Mouse (Mus musculus) CH12.LX (cell line): ENCODE results near the gene Nop10. TPM values are rescaled to one million over a fixed set of nuclear protein-coding genes. Genes with fewer than 3 reads are reported as not detected.

ENCODE experiments used
- DNase-seq: peaks from one replicate; pipeline ENCODE4 v3.0.0-alpha.2; 2013; ENCODE audit errors: extremely low read depth
- H3K27ac ChIP-seq: 2 replicates; pipeline ENCODE4 v1.5.1; 2012; ENCODE audit warnings: low read depth, mild to moderate bottlenecking, control low read depth, moderate library complexity; ENCODE audit not compliant: insufficient read depth
- H3K27me3 ChIP-seq: replicated peaks from 2 replicates; pipeline ENCODE3; 2012; ENCODE audit warnings: inconsistent platforms
- H3K36me3 ChIP-seq, 2 experiments: replicated peaks in 1 of 2; 2 replicates each; pipeline versions ENCODE3 to v1.6.1; 2012; ENCODE audit warnings: inconsistent platforms in 1 of 2, low read length in 1 of 2, mild to moderate bottlenecking in 1 of 2, mixed read lengths in 1 of 2, moderate library complexity in 1 of 2; ENCODE audit not compliant: control insufficient read depth in 1 of 2, insufficient read depth in 1 of 2
- H3K4me1 ChIP-seq, 2 experiments: 2 replicates each; pipeline ENCODE4 v1.6.1; 2012; ENCODE audit warnings: inconsistent platforms in 1 of 2, moderate library complexity in 1 of 2; ENCODE audit not compliant: insufficient read depth in 2 of 2, control insufficient read depth in 1 of 2
- H3K4me2 ChIP-seq: 2 replicates; pipeline ENCODE4 v1.6.1; 2012; ENCODE audit warnings: low read depth, mild to moderate bottlenecking, control low read depth; ENCODE audit not compliant: poor library complexity, insufficient read depth, severe bottlenecking
- H3K4me3 ChIP-seq, 3 experiments: fragments of 150-350 bp in 1 of 3; sonication (generic) in 1 of 3; replicated peaks in 1 of 3; 2 replicates each; pipeline versions ENCODE3 to v1.5.1; 2011 to 2012; ENCODE audit warnings: low read depth in 2 of 3, low read length in 2 of 3, mild to moderate bottlenecking in 2 of 3, moderate library complexity in 2 of 3, control low read depth in 1 of 3, improper control_type of control experiment in 1 of 3, inconsistent platforms in 1 of 3, mixed read lengths in 1 of 3; ENCODE audit not compliant: poor library complexity in 1 of 3
- H3K79me2 ChIP-seq: replicated peaks from 2 replicates; pipeline ENCODE4 v1.6.1; 2012; ENCODE audit warnings: mild to moderate bottlenecking, moderate library complexity; ENCODE audit not compliant: control insufficient read depth, poor library complexity, insufficient read depth, severe bottlenecking; ENCODE audit errors: extremely low read depth
- H3K9ac ChIP-seq: 2 replicates; pipeline ENCODE4 v1.6.1; 2012; ENCODE audit warnings: low read depth, mild to moderate bottlenecking, control low read depth, moderate library complexity; ENCODE audit not compliant: insufficient read depth
- H3K9me3 ChIP-seq: replicated peaks from 2 replicates; pipeline ENCODE3; 2012; ENCODE audit warnings: low read length, inconsistent platforms, mixed read lengths
- BHLHE40 ChIP-seq: IDR thresholded peaks from 2 replicates; pipeline ENCODE4 v1.6.1; 2011; ENCODE audit warnings: mild to moderate bottlenecking, low read depth, low read length, improper control_type of control experiment
- CHD1 ChIP-seq: IDR thresholded peaks from 2 replicates; pipeline ENCODE4 v1.6.1; 2012; ENCODE audit warnings: low read depth, low read length, improper control_type of control experiment, inconsistent platforms
- E2F4 ChIP-seq: IDR thresholded peaks from 2 replicates; pipeline ENCODE4 v1.6.1; 2011; ENCODE audit warnings: low read depth, low read length, improper control_type of control experiment; ENCODE audit not compliant: insufficient replicate concordance
- ELF1 ChIP-seq: IDR thresholded peaks from 2 replicates; pipeline ENCODE4 v1.6.1; 2014; ENCODE audit warnings: low read depth, mild to moderate bottlenecking, inconsistent platforms, low read length, improper control_type of control experiment
- EP300 ChIP-seq: IDR thresholded peaks from 2 replicates; pipeline ENCODE4 v1.6.1; 2011; ENCODE audit warnings: low read length, improper control_type of control experiment
- GABPA ChIP-seq: IDR thresholded peaks from 2 replicates; pipeline ENCODE4 v1.6.1; 2012; ENCODE audit warnings: low read depth, low read length, improper control_type of control experiment, inconsistent platforms; ENCODE audit not compliant: insufficient replicate concordance
- IRF4 ChIP-seq: IDR thresholded peaks from 2 replicates; pipeline ENCODE4 v1.6.1; 2014; ENCODE audit warnings: low read depth, mild to moderate bottlenecking, inconsistent platforms, low read length, improper control_type of control experiment
- JUN ChIP-seq: IDR thresholded peaks from 2 replicates; pipeline ENCODE4 v1.6.1; 2011; ENCODE audit warnings: low read depth, mild to moderate bottlenecking, low read length, improper control_type of control experiment, moderate library complexity; ENCODE audit not compliant: insufficient read depth
- MAFK ChIP-seq: IDR thresholded peaks from 2 replicates; pipeline ENCODE4 v1.6.1; 2011; ENCODE audit warnings: low read length, improper control_type of control experiment; ENCODE audit not compliant: insufficient replicate concordance
- MAX ChIP-seq: IDR thresholded peaks from 2 replicates; pipeline ENCODE4 v1.6.1; 2011; ENCODE audit warnings: low read length, improper control_type of control experiment
- MAZ ChIP-seq: IDR thresholded peaks from 2 replicates; pipeline ENCODE4 v1.6.1; 2012; ENCODE audit warnings: low read depth, mild to moderate bottlenecking, inconsistent platforms, low read length, improper control_type of control experiment, moderate library complexity
- MEF2A ChIP-seq: IDR thresholded peaks from 2 replicates; pipeline ENCODE4 v1.6.1; 2014; ENCODE audit warnings: low read depth, mild to moderate bottlenecking, inconsistent platforms, low read length, improper control_type of control experiment, borderline replicate concordance
- MXI1 ChIP-seq: IDR thresholded peaks from 2 replicates; pipeline ENCODE4 v1.6.1; 2011; ENCODE audit warnings: mild to moderate bottlenecking, low read depth, low read length, improper control_type of control experiment
- MYC ChIP-seq: IDR thresholded peaks from 2 replicates; pipeline ENCODE4 v1.6.1; 2011; ENCODE audit warnings: low read depth, mild to moderate bottlenecking, improper control_type of control experiment, low read length
- NRF1 ChIP-seq: IDR thresholded peaks from 2 replicates; pipeline ENCODE4 v1.6.1; 2014; ENCODE audit warnings: low read depth, mild to moderate bottlenecking, inconsistent platforms, low read length, improper control_type of control experiment, moderate library complexity
- PAX5 ChIP-seq: IDR thresholded peaks from 2 replicates; pipeline ENCODE4 v1.6.1; 2012; ENCODE audit warnings: low read length, inconsistent platforms, mixed read lengths
- POLR2A ChIP-seq: IDR thresholded peaks from 2 replicates; pipeline ENCODE4 v1.6.1; 2011; ENCODE audit warnings: low read depth, mild to moderate bottlenecking, improper control_type of control experiment, low read length
- RAD21 ChIP-seq: IDR thresholded peaks from 2 replicates; pipeline ENCODE4 v1.6.1; 2011; ENCODE audit warnings: low read depth, mild to moderate bottlenecking, low read length, improper control_type of control experiment, moderate library complexity
- SIN3A ChIP-seq: IDR thresholded peaks from 2 replicates; pipeline ENCODE4 v1.6.1; 2012; ENCODE audit warnings: low read length, improper control_type of control experiment, inconsistent platforms
- SMC3 ChIP-seq: IDR thresholded peaks from 2 replicates; pipeline ENCODE4 v1.6.1; 2011; ENCODE audit warnings: low read depth, low read length, improper control_type of control experiment
- TBP ChIP-seq: conservative IDR thresholded peaks from 2 replicates; pipeline ENCODE4 v1.6.1; 2011; ENCODE audit warnings: low read depth, low read length, improper control_type of control experiment
- UBTF ChIP-seq: IDR thresholded peaks from 2 replicates; pipeline ENCODE4 v1.6.1; 2012; ENCODE audit warnings: low read depth, mild to moderate bottlenecking, inconsistent platforms, low read length, improper control_type of control experiment, moderate library complexity
- USF1 ChIP-seq: IDR thresholded peaks from 2 replicates; pipeline ENCODE4 v1.6.1; 2014; ENCODE audit warnings: low read depth, mild to moderate bottlenecking, inconsistent platforms, low read length, improper control_type of control experiment
- USF2 ChIP-seq: conservative IDR thresholded peaks from 2 replicates; pipeline ENCODE4 v1.6.1; 2011; ENCODE audit warnings: low read depth, low read length, improper control_type of control experiment
- ZC3H11A ChIP-seq: IDR thresholded peaks from 2 replicates; pipeline ENCODE4 v1.6.1; 2012; ENCODE audit warnings: low read depth, mild to moderate bottlenecking, inconsistent platforms, low read length, improper control_type of control experiment
- ZKSCAN1 ChIP-seq: IDR thresholded peaks from 2 replicates; pipeline ENCODE4 v1.6.1; 2012; ENCODE audit warnings: low read depth, inconsistent platforms, low read length, improper control_type of control experiment, borderline replicate concordance
- ZMIZ1 ChIP-seq: IDR thresholded peaks from 2 replicates; pipeline ENCODE4 v1.6.1; 2012; ENCODE audit warnings: low read depth, mild to moderate bottlenecking, inconsistent platforms, low read length, improper control_type of control experiment
- dilution Hi-C: fragments of 300-500 bp; cut with MboI; formaldehyde crosslinking; loops from 2 replicates; pipeline ENCODE4 v1.14.3; 2020; ENCODE audit warnings: low sequenced_read_pairs; ENCODE audit not compliant: extremely low pct_unique_long_range_greater_than_20kb, extremely low pct_ligation_motif_present
- in situ Hi-C: fragments of 300-500 bp; cut with MboI; formaldehyde crosslinking; loops from 3 replicates; pipeline ENCODE4 v1.14.3; 2019; ENCODE audit warnings: low sequenced_read_pairs, low pct_ligation_motif_present, low pct_unique_long_range_greater_than_20kb, mixed read lengths
- polyA plus RNA-seq: library from polyadenylated mRNA; unstranded; fragments of >175 nt; gene quantifications from 2 replicates; pipeline ENCODE4 v1.2.1, GENCODE M21; 2012; ENCODE audit warnings: low read depth; ENCODE audit not compliant: insufficient read length
- total RNA-seq, 2 experiments: library from RNA; depleted of rRNA; stranded (reverse); fragments of 300-350 nt in 1 of 2; fragments of >200 nt in 1 of 2; gene quantifications; 2 replicates each; pipeline ENCODE4 v1.2.3; 2012 to 2014

Nop10 gene
- total and polyA plus RNA-seq, 3 experiments = 239 to 507 (median 251) TPM

GRCm38 (mm10) chr2:112292823-112293222 is 31.1 kb downstream of the Nop10 start:
- H3K4me1 ChIP-seq = no peaks in the 10 kb centered on the region
- no peaks in the 10 kb centered on the region for H3K27me3 ChIP-seq
- dilution Hi-C loops (no loop called here), in situ Hi-C loops (no loop called here)
- H3K4me3 ChIP-seq = no peak overlapping the region
- no peak for DNase-seq
- H3K79me2 ChIP-seq = no peaks in the 10 kb centered on the region
- no peaks in the 10 kb centered on the region for H3K9me3 ChIP-seq
- H3K27ac ChIP-seq = no peak overlapping the region
- no peak for TF ChIP-seq SIN3A
- no peak for TF ChIP-seq UBTF
- TF ChIP-seq MEF2A = no peak
- TF ChIP-seq JUN = no peak
- TF ChIP-seq RAD21 = no peak
- TF ChIP-seq GABPA = no peak
- TF ChIP-seq MXI1 = no peak
- no peak for TF ChIP-seq BHLHE40
- no peak for TF ChIP-seq ZKSCAN1
- TF ChIP-seq PAX5 = no peak
- TF ChIP-seq MYC = no peak
- no peak for TF ChIP-seq MAX
- TF ChIP-seq MAFK = no peak
- TF ChIP-seq POLR2A = no peak
- no peak for TF ChIP-seq ZMIZ1
- peaks cover 0 to 13% of the 10 kb centered on the region in 2 experiments for H3K36me3 ChIP-seq
- H3K4me2 ChIP-seq = no peak overlapping the region
- no peak overlapping the region for H3K9ac ChIP-seq

DNA sequence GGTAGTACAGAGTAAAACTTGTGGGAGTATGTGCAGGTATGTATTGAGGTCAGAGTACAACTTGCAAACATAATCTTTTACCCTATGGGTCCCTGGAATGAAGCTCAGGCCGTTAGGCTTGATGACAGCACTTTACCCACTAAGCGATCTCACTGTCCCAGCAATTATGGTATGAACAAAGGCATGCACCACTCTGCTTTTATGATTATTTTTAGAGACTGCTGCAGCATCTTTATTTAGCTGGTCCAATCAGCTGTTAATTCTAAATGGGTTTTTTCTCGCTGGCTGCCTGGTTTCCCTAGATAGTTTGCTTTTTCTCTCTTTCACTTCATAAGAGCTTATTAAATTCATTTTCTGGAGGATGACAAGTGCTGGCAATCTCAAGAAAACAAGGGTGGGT is 34.5 kb downstream of the Nop10 start:
- no peak for TF ChIP-seq USF2
- no peak for TF ChIP-seq MAFK
- no peak for TF ChIP-seq ZKSCAN1
- TF ChIP-seq SMC3 = no peak
- no peak for TF ChIP-seq NRF1
- TF ChIP-seq EP300 = no peak
- TF ChIP-seq USF1 = no peak
- no peak for TF ChIP-seq IRF4
- no peak for TF ChIP-seq TBP
- TF ChIP-seq GABPA = no peak
- TF ChIP-seq BHLHE40 = no peak
- TF ChIP-seq MAZ = no peak
- no peak for TF ChIP-seq ZC3H11A
- no peak for TF ChIP-seq CHD1
- TF ChIP-seq ELF1 = no peak
- TF ChIP-seq MYC = no peak
- TF ChIP-seq E2F4 = no peak
- TF ChIP-seq MXI1 = no peak
- TF ChIP-seq ZMIZ1 = no peak
- Histone ChIP-seq H3K4me2 (no peak overlapping the region), H3K4me3 (no peak overlapping the region), H3K27me3 (no peaks in the 10 kb centered on the region), H3K9me3 (no peaks in the 10 kb centered on the region), H3K9ac (no peak overlapping the region), H3K4me1 (no peaks in the 10 kb centered on the region), H3K36me3 (peaks cover 0 to 12% of the 10 kb centered on the region in 2 experiments), H3K27ac (no peak overlapping the region), H3K79me2 (no peaks in the 10 kb centered on the region; the same call in 1 of the 2 replicates)
- in situ Hi-C loops (no loop called here), dilution Hi-C loops (no loop called here)
- no peak for DNase-seq
